In genomic region chr8:3502217-3502616, GRCm38 (mm10) we compare ENCODE assay signal across 16 mouse cellular contexts. TPM values are rescaled to one million over a fixed set of nuclear protein-coding genes. Genes with fewer than 3 reads are reported as not detected.
DNase-seq lines count a peak whose midpoint lies in the region; ATAC-seq lines count a peak whose summit lies in the region.
"Had no signal": no experiment of that assay in that cellular context is flagged by ENCODE, and none has a peak within 500 bp of the region (broad histone marks: within the 10 kb centered on the region; RNA-seq: fewer than 3 reads in every experiment).

No protein-coding gene starts in this region.

- 0 out of 2 replicates have a peak overlapping the region, but pooled peaks have one; percentile 31 for H3K9ac ChIP-seq in hindbrain, embryonic 11.5 days (ENCODE audit: low read depth, low read length)
- peak overlapping the region; percentile 87; the same call in 1 of the 2 replicates for H3K9ac ChIP-seq in liver, embryonic 12.5 days
- H3K9ac ChIP-seq in embryonic facial prominence, embryonic 15.5 days = no peak overlapping the region

- no peaks in the 10 kb centered on the region for H3K4me1 ChIP-seq in hindbrain, embryonic 11.5 days (replicated peaks; ENCODE audit: control insufficient read depth, insufficient read depth, low read length)
- H3K4me1 ChIP-seq in hindbrain, embryonic 10.5 days (replicated peaks) = peaks cover 21% of the 10 kb centered on the region
- H3K4me1 ChIP-seq in liver, embryonic 12.5 days = peaks cover 33% of the 10 kb centered on the region
- H3K4me1 ChIP-seq in embryonic facial prominence, embryonic 15.5 days = peaks cover 23% of the 10 kb centered on the region

- no peak overlapping the region for H3K4me3 ChIP-seq in hindbrain, embryonic 11.5 days (ENCODE audit: low read depth, low read length)
- H3K4me3 ChIP-seq in hindbrain, embryonic 10.5 days = no peak overlapping the region
- no peak overlapping the region for H3K4me3 ChIP-seq in liver, embryonic 12.5 days
- H3K4me3 ChIP-seq in embryonic facial prominence, embryonic 15.5 days (replicated peaks) = no peak overlapping the region

- no peaks in the 10 kb centered on the region for H3K9me3 ChIP-seq in hindbrain, embryonic 11.5 days (ENCODE audit: control insufficient read depth, low read length)
- H3K9me3 ChIP-seq in hindbrain, embryonic 10.5 days = no peaks in the 10 kb centered on the region
- no peaks in the 10 kb centered on the region for H3K9me3 ChIP-seq in liver, embryonic 12.5 days (replicated peaks)
- H3K9me3 ChIP-seq in embryonic facial prominence, embryonic 15.5 days (replicated peaks) = no peaks in the 10 kb centered on the region

- DNase-seq in hindbrain, embryonic 11.5 days (ENCODE audit: low spot score) = no peak
- no peak for DNase-seq in hindbrain, embryonic 10.5 days (ENCODE audit: low spot score)
- DNase-seq in liver (no peak), NIH3T3 (ENCODE audit: low read depth) (peak; percentile 36)
- no peak for DNase-seq in testis, postnatal 14 days (ENCODE audit: low spot score)
- DNase-seq in T-cell, adult 2 months (ENCODE audit: low spot score) = no peak
- DNase-seq: adrenal gland, adult 2 months; kidney, postnatal 4 days had no signal

- no peak overlapping the region for H3K27ac ChIP-seq in hindbrain, embryonic 11.5 days (ENCODE audit: low read depth, low read length)
- H3K27ac ChIP-seq in hindbrain, embryonic 10.5 days = no peak overlapping the region
- no peak overlapping the region for H3K27ac ChIP-seq in liver, embryonic 12.5 days
- no peak overlapping the region for H3K27ac ChIP-seq in embryonic facial prominence, embryonic 15.5 days (replicated peaks)
- H3K27ac ChIP-seq: forebrain, embryonic 10.5 days; macrophage had no signal

- 82% methylated on average over 4 of the region's 4 CpGs for WGBS in hindbrain, embryonic 11.5 days
- 83% methylated on average over 4 of the region's 4 CpGs for WGBS in hindbrain, embryonic 10.5 days
- 53% methylated on average over 4 of the region's 4 CpGs for WGBS in liver, embryonic 12.5 days (ENCODE audit: insufficient replicate concordance)
- whole genome bisulfite sequencing in embryonic facial prominence, embryonic 15.5 days = 62% methylated on average over 4 of the region's 4 CpGs

- H3K4me2 ChIP-seq in hindbrain, embryonic 11.5 days (replicated peaks; ENCODE audit: low read depth, low read length) = no peak overlapping the region
- H3K4me2 ChIP-seq in liver, embryonic 12.5 days = no peak overlapping the region
- H3K4me2 ChIP-seq in embryonic facial prominence, embryonic 15.5 days (replicated peaks) = 0 out of 2 replicates have a peak overlapping the region, but pooled peaks have one; percentile 8

- H3K36me3 ChIP-seq in hindbrain, embryonic 11.5 days (ENCODE audit: control insufficient read depth, insufficient read depth, low read length) = no peaks in the 10 kb centered on the region; the same call in 1 of the 2 replicates
- H3K36me3 ChIP-seq in hindbrain, embryonic 10.5 days = peaks cover 38% of the 10 kb centered on the region
- H3K36me3 ChIP-seq in liver, embryonic 12.5 days = peaks cover 21% of the 10 kb centered on the region
- peaks cover 19% of the 10 kb centered on the region for H3K36me3 ChIP-seq in embryonic facial prominence, embryonic 15.5 days

- H3K27me3 ChIP-seq in hindbrain, embryonic 11.5 days (ENCODE audit: control insufficient read depth, insufficient read depth, low read length) = no peaks in the 10 kb centered on the region
- H3K27me3 ChIP-seq in hindbrain, embryonic 10.5 days (ENCODE audit: insufficient read depth, poor library complexity, severe bottlenecking) = no peaks in the 10 kb centered on the region
- H3K27me3 ChIP-seq in liver, embryonic 12.5 days (replicated peaks) = no peaks in the 10 kb centered on the region
- no peaks in the 10 kb centered on the region for H3K27me3 ChIP-seq in embryonic facial prominence, embryonic 15.5 days

- no peak for ATAC-seq in hindbrain, embryonic 11.5 days (ENCODE audit: low FRiP score)
- no peak for ATAC-seq in liver, embryonic 12.5 days
- no peak for ATAC-seq in embryonic facial prominence, embryonic 15.5 days (ENCODE audit: insufficient number of reproducible peaks, low FRiP score, low TSS enrichment, low read depth)
- ATAC-seq: CD4-positive, CD25-positive, alpha-beta regulatory T cell, adult 4 months had no signal

RNA-seq across cellular contexts. Expression of gene Mcoln1, which starts 2.0 kb away (rescaled TPM):
- polyA plus RNA-seq in hindbrain, embryonic 11.5 days (2014; fragmentation: Nextera tagmentation; extraction: Ambion mirVana) = 36.8 and 49.5 TPM in 2 replicates
- 63.4 and 73.9 TPM in 2 replicates for polyA plus RNA-seq in hindbrain, embryonic 10.5 days (2016; fragmentation: Nextera tagmentation; extraction: Ambion mirVana)
- polyA plus RNA-seq in liver, embryonic 12.5 days (2016; fragmentation: Nextera tagmentation; extraction: Ambion mirVana) = 25.7 and 26.9 TPM in 2 replicates
- 55.4 and 65.7 TPM in 2 replicates for polyA plus RNA-seq in embryonic facial prominence, embryonic 15.5 days (2015; fragmentation: Nextera tagmentation; extraction: Ambion mirVana)

RNA-seq across cellular contexts. Expression of gene Zfp358, which starts 9.3 kb away (rescaled TPM):
- 31.2 and 39.3 TPM in 2 replicates for polyA plus RNA-seq in hindbrain, embryonic 11.5 days (2014; fragmentation: Nextera tagmentation; extraction: Ambion mirVana)
- polyA plus RNA-seq in hindbrain, embryonic 10.5 days (2016; fragmentation: Nextera tagmentation; extraction: Ambion mirVana) = 74.1 and 98.1 TPM in 2 replicates
- polyA plus RNA-seq in liver, embryonic 12.5 days (2016; fragmentation: Nextera tagmentation; extraction: Ambion mirVana) = 7.9 and 8.1 TPM in 2 replicates
- 48.6 and 53.1 TPM in 2 replicates for polyA plus RNA-seq in embryonic facial prominence, embryonic 15.5 days (2015; fragmentation: Nextera tagmentation; extraction: Ambion mirVana)

RNA-seq across cellular contexts. Expression of gene Pnpla6, which starts 13.0 kb away (rescaled TPM):
- 17.4 and 19.9 TPM in 2 replicates for polyA plus RNA-seq in hindbrain, embryonic 11.5 days (2014; fragmentation: Nextera tagmentation; extraction: Ambion mirVana)
- 22.4 and 23.1 TPM in 2 replicates for polyA plus RNA-seq in hindbrain, embryonic 10.5 days (2016; fragmentation: Nextera tagmentation; extraction: Ambion mirVana)
- polyA plus RNA-seq in liver, embryonic 12.5 days (2016; fragmentation: Nextera tagmentation; extraction: Ambion mirVana) = 14.7 and 17.1 TPM in 2 replicates
- polyA plus RNA-seq in embryonic facial prominence, embryonic 15.5 days (2015; fragmentation: Nextera tagmentation; extraction: Ambion mirVana) = 23.8 and 24.3 TPM in 2 replicates

RNA-seq across cellular contexts. Expression of gene Tex45, which starts 31.6 kb away (rescaled TPM):
- polyA plus RNA-seq in hindbrain, embryonic 11.5 days (2014; fragmentation: Nextera tagmentation; extraction: Ambion mirVana) = not detected in 2 replicates
- not detected in 2 replicates for polyA plus RNA-seq in hindbrain, embryonic 10.5 days (2016; fragmentation: Nextera tagmentation; extraction: Ambion mirVana)
- 0.08 TPM in 1 of 2 replicates, not detected in the other for polyA plus RNA-seq in liver, embryonic 12.5 days (2016; fragmentation: Nextera tagmentation; extraction: Ambion mirVana)
- polyA plus RNA-seq in embryonic facial prominence, embryonic 15.5 days (2015; fragmentation: Nextera tagmentation; extraction: Ambion mirVana) = not detected in 2 replicates
- polyA plus RNA-seq: CD4-positive, CD25-positive, alpha-beta regulatory T cell, adult 4 months; forebrain, embryonic 10.5 days; heart, embryonic 16.5 days; intestine, embryonic 14.5 days; macrophage; thymus, postnatal 0 days had no signal

RNA-seq across cellular contexts. Expression of gene Pex11g, which starts 34.7 kb away (rescaled TPM):
- 2.4 and 3.1 TPM in 2 replicates for polyA plus RNA-seq in hindbrain, embryonic 11.5 days (2014; fragmentation: Nextera tagmentation; extraction: Ambion mirVana)
- 4.4 TPM in 2 replicates for polyA plus RNA-seq in hindbrain, embryonic 10.5 days (2016; fragmentation: Nextera tagmentation; extraction: Ambion mirVana)
- 3.4 and 3.6 TPM in 2 replicates for polyA plus RNA-seq in liver, embryonic 12.5 days (2016; fragmentation: Nextera tagmentation; extraction: Ambion mirVana)
- 5.9 and 9.7 TPM in 2 replicates for polyA plus RNA-seq in embryonic facial prominence, embryonic 15.5 days (2015; fragmentation: Nextera tagmentation; extraction: Ambion mirVana)
